Mouse (Mus musculus) lung, postnatal 0 days (tissue): ENCODE data around the gene Slfn8. TPM values are rescaled to one million over a fixed set of nuclear protein-coding genes. Genes with fewer than 3 reads are reported as not detected.

Experiments used
- ATAC-seq: fragments of 200-750 bp; cut with Nextera tagmentation; 2 replicates; pipeline ENCODE4 v1.8.0; 2017; ENCODE audit warnings: moderate library complexity
- DNase-seq: peaks from one replicate; pipeline ENCODE4 v3.0.0-alpha.2; 2016; ENCODE audit warnings: low spot score
- H3K27ac ChIP-seq: fragments of 300-500 bp; sonication (generic); 2 replicates; pipeline ENCODE4 v1.5.1; 2014; ENCODE audit warnings: antibody characterized with exemption, mild to moderate bottlenecking, low read length, mixed read lengths
- H3K27me3 ChIP-seq: fragments of 300-500 bp; sonication (generic); replicated peaks from 2 replicates; pipeline ENCODE4 v1.6.1; 2014; ENCODE audit warnings: low read length, mixed read lengths; ENCODE audit not compliant: insufficient read depth
- H3K36me3 ChIP-seq: fragments of 300-500 bp; sonication (generic); 2 replicates; pipeline ENCODE4 v1.6.1; 2014; ENCODE audit warnings: low read length, mixed read lengths; ENCODE audit not compliant: insufficient read depth
- H3K4me1 ChIP-seq: fragments of 300-500 bp; sonication (generic); 2 replicates; pipeline ENCODE4 v1.6.1; 2014; ENCODE audit warnings: antibody characterized with exemption, low read depth, low read length, mixed read lengths; ENCODE audit not compliant: insufficient read depth
- H3K4me2 ChIP-seq: fragments of 300-500 bp; sonication (generic); replicated peaks from 2 replicates; pipeline ENCODE4 v1.6.1; 2014; ENCODE audit warnings: low read depth, mild to moderate bottlenecking, low read length, moderate library complexity, mixed read lengths
- H3K4me3 ChIP-seq: fragments of 300-500 bp; sonication (generic); 2 replicates; pipeline ENCODE4 v1.5.1; 2014; ENCODE audit warnings: low read depth, low read length
- H3K9ac ChIP-seq: fragments of 300-500 bp; sonication (generic); replicated peaks from 2 replicates; pipeline ENCODE4 v1.6.1; 2014; ENCODE audit warnings: low read depth, mild to moderate bottlenecking
- H3K9me3 ChIP-seq: fragments of 300-500 bp; sonication (generic); 2 replicates; pipeline ENCODE4 v1.6.1; 2016; ENCODE audit warnings: low read length, mixed read lengths
- CTCF ChIP-seq: IDR thresholded peaks from 2 replicates; pipeline ENCODE4 v1.5.1; 2016; ENCODE audit warnings: antibody characterized with exemption, mild to moderate bottlenecking
- EP300 ChIP-seq: IDR thresholded peaks from 2 replicates; pipeline ENCODE4 v1.6.1; 2016; ENCODE audit warnings: antibody characterized with exemption, mild to moderate bottlenecking, control low read depth
- WGBS: fragments of 180-500 bp; shearing (Covaris S2); extraction: QIAGEN DNeasy Blood & Tissue Kit; methylation state at CpG from one replicate; pipeline ENCODE4 v1.1.7; 2014; 5-methylcytosine and 5-hydroxymethylcytosine counted together
- polyA plus RNA-seq: library from polyadenylated mRNA; unstranded; fragments of >200 nt; fragmentation: Nextera tagmentation; extraction: Ambion mirVana; gene quantifications from 2 replicates; pipeline ENCODE4 v1.2.1, GENCODE M21; 2015

Slfn8 gene
- polyA plus RNA-seq, 1 experiment from 2014 or later = 0.54 TPM

- 41% methylated on average over 3 of the region's 3 CpGs for WGBS
These were observed 43.3 kb upstream of the Slfn8 start for GRCm38 (mm10) chr11:83063941-83064349.

GRCm38 (mm10) chr11:83063126-83063525 is 42.5 kb upstream of the Slfn8 start:
- no peak overlapping the region for H3K4me3 ChIP-seq
- peak; percentile 26; the same call in 1 of the 2 replicates for TF ChIP-seq EP300
- TF ChIP-seq CTCF = no peak
- no peaks in the 10 kb centered on the region for H3K4me1 ChIP-seq
- 60% methylated on average over 4 of the region's 4 CpGs for WGBS
- DNase-seq (peak; percentile 34), ATAC-seq (0 out of 2 replicates have a peak, but pooled peaks have one; percentile 35)
- no peaks in the 10 kb centered on the region for H3K27me3 ChIP-seq
- H3K4me2 ChIP-seq = no peak overlapping the region
- no peak overlapping the region for H3K27ac ChIP-seq
- H3K36me3 ChIP-seq = no peaks in the 10 kb centered on the region
- no peaks in the 10 kb centered on the region for H3K9me3 ChIP-seq
- no peak overlapping the region for H3K9ac ChIP-seq

More at GRCm38 (mm10) chr11:83063941-83064349, 43.3 kb upstream of the Slfn8 start:
- Histone ChIP-seq H3K4me1 (no peaks in the 10 kb centered on the region), H3K9me3 (no peaks in the 10 kb centered on the region), H3K4me2 (no peak overlapping the region), H3K4me3 (no peak overlapping the region), H3K27me3 (no peaks in the 10 kb centered on the region), H3K27ac (no peak overlapping the region), H3K9ac (no peak overlapping the region), H3K36me3 (no peaks in the 10 kb centered on the region)
- TF ChIP-seq EP300 = no peak
- TF ChIP-seq CTCF = no peak
- DNase-seq (peak; percentile 29), ATAC-seq (peak; percentile 45; the same call in 1 of the 2 replicates)

GRCm38 (mm10) chr11:83061806-83062205 is 41.2 kb upstream of the Slfn8 start:
- Histone ChIP-seq H3K4me3 (no peak overlapping the region), H3K9ac (no peak overlapping the region), H3K27ac (no peak overlapping the region), H3K4me2 (no peak overlapping the region), H3K4me1 (no peaks in the 10 kb centered on the region), H3K36me3 (no peaks in the 10 kb centered on the region), H3K9me3 (no peaks in the 10 kb centered on the region), H3K27me3 (no peaks in the 10 kb centered on the region)
- TF ChIP-seq CTCF (no peak), EP300 (no peak)
- WGBS = 77% methylated on average over 7 of the region's 7 CpGs
- ATAC-seq = no peak
- no peak for DNase-seq

- no peaks in the 10 kb centered on the region for H3K36me3 ChIP-seq
- no peak overlapping the region for H3K4me2 ChIP-seq
- DNase-seq (no peak), ATAC-seq (no peak)
- no peaks in the 10 kb centered on the region for H3K27me3 ChIP-seq
- TF ChIP-seq CTCF (no peak), EP300 (no peak)
- no peak overlapping the region for H3K4me3 ChIP-seq
- H3K27ac ChIP-seq = no peak overlapping the region
- 66% methylated on average over 5 of the region's 5 CpGs for WGBS
- no peaks in the 10 kb centered on the region for H3K4me1 ChIP-seq
- no peaks in the 10 kb centered on the region for H3K9me3 ChIP-seq
- H3K9ac ChIP-seq = no peak overlapping the region
These were observed 39.9 kb upstream of the Slfn8 start for GRCm38 (mm10) chr11:83060412-83061020.

- Histone ChIP-seq H3K4me3 (no peak overlapping the region), H3K4me1 (no peaks in the 10 kb centered on the region), H3K27me3 (no peaks in the 10 kb centered on the region), H3K9me3 (no peaks in the 10 kb centered on the region), H3K9ac (no peak overlapping the region), H3K27ac (no peak overlapping the region), H3K36me3 (no peaks in the 10 kb centered on the region), H3K4me2 (no peak overlapping the region)
- DNase-seq (peak; percentile 71), ATAC-seq (no peak; the same call in 1 of the 2 replicates)
- peak; percentile 84 for TF ChIP-seq CTCF
- TF ChIP-seq EP300 = no peak
- 3% methylated on average over 5 of the region's 5 CpGs for WGBS
These were observed 37.3 kb upstream of the Slfn8 start for GRCm38 (mm10) chr11:83057863-83058262.

GRCm38 (mm10) chr11:83045642-83046041 is 25.0 kb upstream of the Slfn8 start:
- DNase-seq (peak; percentile 8), ATAC-seq (no peak)
- Histone ChIP-seq H3K4me2 (no peak overlapping the region), H3K4me1 (no peaks in the 10 kb centered on the region), H3K36me3 (no peaks in the 10 kb centered on the region), H3K9ac (no peak overlapping the region), H3K9me3 (no peaks in the 10 kb centered on the region), H3K4me3 (no peak overlapping the region), H3K27ac (no peak overlapping the region), H3K27me3 (no peaks in the 10 kb centered on the region)
- no peak for TF ChIP-seq EP300
- TF ChIP-seq CTCF = no peak
- WGBS = 69% methylated on average over 3 of the region's 3 CpGs
